Mouse (Mus musculus) megakaryocyte progenitor cell, adult 5-6 weeks (primary cell): ENCODE measurements around the gene Sgce. TPM values are rescaled to one million over a fixed set of nuclear protein-coding genes. Genes with fewer than 3 reads are reported as not detected.

Experiments used
- ATAC-seq: replicated peaks from 2 replicates; pipeline ENCODE4 v1.8.0; 2016; ENCODE audit warnings: mild to moderate bottlenecking, moderate TSS enrichment, inconsistent platforms; ENCODE audit not compliant: poor library complexity
- total RNA-seq, 2 experiments: library from RNA; stranded (forward) in 1 of 2; stranded (reverse) in 1 of 2; fragments of 157-497, 149-512 nt in 1 of 2; fragments of 200-1000 nt in 1 of 2; gene quantifications; 2 replicates each; pipeline versions ENCODE4 v1.2.3 to v1.2.4; 2015 to 2017

Gene Sgce
- total RNA-seq, 2 experiments from 2014 or later, result 0.54 TPM; not detected in 1

GRCm38 (mm10) chr6:4723998-4724757, 22.8 kb downstream of the Sgce start:
- ATAC-seq, result no peak

- no peak for ATAC-seq
These were observed 24.3 kb downstream of the Sgce start for GRCm38 (mm10) chr6:4722739-4723138.

- ATAC-seq, result no peak
These were observed 24.9 kb downstream of the Sgce start for GRCm38 (mm10) chr6:4722142-4722541.

- no peak for ATAC-seq
These were observed 29.7 kb downstream of the Sgce start for GRCm38 (mm10) chr6:4717344-4717743.

- no peak for ATAC-seq
These were observed 30.8 kb downstream of the Sgce start for GRCm38 (mm10) chr6:4716171-4716570.

GRCm38 (mm10) chr6:4708971-4709370, 38.0 kb downstream of the Sgce start:
- no peak for ATAC-seq

- ATAC-seq, result peak; percentile 66
These were observed 40.6 kb downstream of the Sgce start for GRCm38 (mm10) chr6:4706415-4706814.

GRCm38 (mm10) chr6:4703908-4704307, 43.1 kb downstream of the Sgce start:
- no peak for ATAC-seq

GRCm38 (mm10) chr6:4701641-4702040, 45.4 kb downstream of the Sgce start:
- ATAC-seq, result no peak

GRCm38 (mm10) chr6:4695778-4696177, 51.2 kb downstream of the Sgce start:
- ATAC-seq, result no peak

GRCm38 (mm10) chr6:4694672-4695231, 52.3 kb downstream of the Sgce start:
- no peak for ATAC-seq

- no peak for ATAC-seq
These were observed 53.5 kb downstream of the Sgce start for GRCm38 (mm10) chr6:4693544-4693943.

- ATAC-seq, result no peak
These were observed 56.6 kb downstream of the Sgce start for GRCm38 (mm10) chr6:4690438-4690837.

GRCm38 (mm10) chr6:4684706-4685340, 62.2 kb downstream of the Sgce start:
- ATAC-seq, result no peak

- no peak for ATAC-seq
These were observed 66.4 kb downstream of the Sgce start for GRCm38 (mm10) chr6:4680576-4680975.

- no peak for ATAC-seq
These were observed 67.0 kb downstream of the Sgce start for GRCm38 (mm10) chr6:4679981-4680380.

GRCm38 (mm10) chr6:4677356-4677761, 69.6 kb downstream of the Sgce start:
- ATAC-seq, result no peak

GRCm38 (mm10) chr6:4665154-4665553, 81.9 kb downstream of the Sgce start:
- peak; percentile 40 for ATAC-seq

- ATAC-seq, result peak; percentile 87
These were observed 82.7 kb downstream of the Sgce start for GRCm38 (mm10) chr6:4664313-4664712.

- ATAC-seq, result peak; percentile 50
These were observed 83.5 kb downstream of the Sgce start for GRCm38 (mm10) chr6:4663516-4663915.

- ATAC-seq, result no peak
These were observed 88.1 kb downstream of the Sgce start for GRCm38 (mm10) chr6:4658861-4659260.

GRCm38 (mm10) chr6:4655924-4656323, 91.1 kb downstream of the Sgce start:
- no peak for ATAC-seq
